Mouse (Mus musculus): ENCODE results near the gene Pam.
A peak's percentile ranks its signal among the peaks of the same experiment; 100 is the strongest.

Gene Pam

DNA sequence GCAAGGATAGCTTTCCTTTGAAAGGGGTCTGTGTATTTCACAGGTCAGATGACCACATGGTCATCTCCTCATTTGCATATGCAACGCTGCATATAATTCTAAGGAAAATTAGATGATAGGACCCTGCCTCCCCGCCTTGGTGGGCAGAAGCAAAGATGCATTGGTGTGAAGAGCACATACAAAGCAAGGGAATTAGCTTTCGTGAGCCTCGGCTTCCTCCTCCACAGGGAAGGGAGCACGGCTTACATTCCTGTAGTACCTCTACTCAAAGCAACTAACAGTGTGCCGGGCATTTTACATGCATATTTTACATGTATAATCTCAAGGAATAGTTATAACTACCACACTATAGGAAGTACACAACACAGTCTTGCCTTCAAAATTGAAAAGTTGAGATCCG lies 16.7 kb downstream of the Pam start:
- no peak for DNase-seq

DNA sequence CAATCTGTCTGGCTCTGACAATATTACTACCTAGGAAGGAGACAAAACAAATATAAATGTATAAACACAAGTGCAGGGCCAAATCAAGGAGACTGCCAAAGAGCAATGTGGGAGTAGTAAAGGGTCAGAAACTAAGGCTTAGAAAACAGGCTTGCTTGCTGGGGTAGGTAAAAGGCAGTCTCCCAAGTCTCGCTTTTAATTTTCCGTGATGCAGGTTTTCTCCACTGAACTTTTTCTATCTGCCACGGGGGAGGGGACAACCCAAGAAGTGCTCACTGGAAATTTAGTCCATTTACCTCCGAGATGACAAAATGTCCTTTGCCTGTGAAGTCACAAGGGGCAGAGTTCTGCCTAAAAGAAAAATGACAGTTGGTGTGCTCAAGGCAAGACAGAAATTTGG lies 21.6 kb downstream of the Pam start:
- no peak for DNase-seq

DNA sequence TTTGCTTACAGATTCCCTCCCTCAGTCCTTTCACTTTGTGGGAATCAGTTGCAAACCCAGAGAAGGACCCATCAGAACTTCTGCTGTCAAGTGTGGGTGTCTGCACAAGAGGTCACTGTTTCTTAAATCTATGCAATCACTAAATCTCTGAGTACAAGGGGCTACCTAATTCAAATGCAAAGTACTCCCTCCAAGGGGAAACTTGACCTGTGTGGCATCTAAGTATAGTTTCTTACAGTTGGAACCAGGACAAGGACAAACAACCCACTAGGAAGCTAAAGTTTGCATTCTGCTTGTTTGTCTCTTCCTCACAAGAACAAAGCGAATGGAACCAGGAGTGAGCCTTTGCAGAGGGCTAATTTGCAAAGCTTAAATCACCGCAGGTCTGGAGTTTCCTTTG lies 22.3 kb downstream of the Pam start:
- DNase-seq: no peak

GRCm38 (mm10) chr1:98072045-98072444 lies 23.4 kb downstream of the Pam start:
- peak; percentile 47 for DNase-seq

DNA sequence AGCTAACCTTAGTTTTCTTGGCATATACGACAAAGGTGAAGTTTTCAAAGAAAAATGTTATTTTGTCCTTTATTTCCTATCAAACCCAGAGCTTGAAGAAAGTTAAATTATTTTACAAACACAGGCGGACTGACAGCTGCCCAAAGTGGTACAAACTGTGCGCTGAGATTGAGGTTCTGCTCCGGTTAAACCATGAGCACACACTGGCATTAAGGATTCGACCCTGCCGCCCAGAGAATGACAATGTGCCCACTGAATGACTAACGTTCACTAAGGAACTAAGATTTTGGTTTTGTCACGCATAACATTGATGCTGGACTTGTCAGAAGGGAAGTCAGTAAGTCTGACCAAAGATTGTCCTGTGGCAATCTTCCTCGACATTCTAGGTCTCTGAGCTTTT lies 24.0 kb downstream of the Pam start:
- DNase-seq: no peak

GRCm38 (mm10) chr1:98070743-98071325 lies 24.6 kb downstream of the Pam start:
- no peak for DNase-seq

DNA sequence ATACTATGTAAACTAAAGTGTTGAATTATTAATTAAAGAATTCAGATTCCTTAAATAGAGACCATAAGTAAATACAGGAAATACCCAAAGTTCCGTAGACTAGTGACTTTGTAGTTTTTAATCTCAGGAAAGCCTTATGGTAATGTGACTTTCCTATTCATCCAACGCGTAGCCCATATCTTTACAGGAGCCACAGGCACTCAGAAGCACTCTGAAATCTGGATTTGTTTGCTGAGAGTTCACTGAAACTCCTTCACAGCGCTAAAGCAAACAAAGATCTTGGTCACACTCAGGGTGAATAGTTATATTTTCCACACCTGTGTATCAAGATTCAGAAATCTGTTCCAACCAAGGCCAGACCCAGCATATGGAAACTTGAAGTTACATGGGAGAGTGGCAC lies 27.3 kb downstream of the Pam start:
- DNase-seq: no peak

- no peak for DNase-seq
These were observed 33.4 kb downstream of the Pam start for GRCm38 (mm10) chr1:98062074-98062473.

DNA sequence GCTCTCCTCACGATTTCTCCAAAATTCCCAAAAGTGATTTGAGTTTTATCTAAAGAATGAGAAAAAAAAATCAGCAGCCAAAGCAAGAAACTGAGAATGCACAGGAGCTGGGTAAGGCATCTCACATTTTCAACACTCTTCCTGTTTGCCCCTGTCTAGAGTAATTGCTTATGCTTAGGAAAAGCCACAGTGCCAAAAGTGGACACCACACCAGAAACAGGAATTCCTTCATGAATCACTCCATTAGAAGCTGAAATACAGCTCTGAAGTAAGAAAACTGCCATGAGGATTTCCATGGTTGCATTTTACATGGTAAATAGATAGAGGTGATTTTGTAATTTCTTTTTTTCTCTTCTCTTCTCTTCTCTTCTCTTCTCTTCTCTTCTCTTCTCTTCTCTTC lies 36.0 kb downstream of the Pam start:
- DNase-seq: no peak

GRCm38 (mm10) chr1:98056996-98057945 lies 38.2 kb downstream of the Pam start:
- DNase-seq: no peak

GRCm38 (mm10) chr1:98056277-98056676 lies 39.2 kb downstream of the Pam start:
- DNase-seq: no peak

- no peak for DNase-seq
These were observed 39.9 kb downstream of the Pam start for GRCm38 (mm10) chr1:98055591-98055990.

DNA sequence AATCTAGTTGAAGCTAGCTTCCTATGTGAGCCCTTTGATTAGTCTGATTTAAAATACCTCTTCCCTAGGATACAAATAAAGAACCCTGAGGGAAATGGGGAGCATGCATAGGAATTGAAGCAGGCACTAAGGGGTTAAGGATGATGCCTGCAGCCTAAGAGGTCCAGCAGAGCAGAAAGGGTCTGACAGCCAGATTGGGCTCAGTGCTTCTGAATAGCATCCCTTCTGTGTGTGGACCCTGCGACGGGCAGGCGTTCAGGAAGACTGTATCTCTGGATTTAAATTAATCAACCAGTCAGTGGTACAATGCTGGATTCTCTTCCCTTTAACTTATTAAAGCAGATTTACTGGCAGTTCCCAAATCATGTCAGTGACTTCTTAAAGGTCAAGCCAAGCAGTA lies 41.5 kb downstream of the Pam start:
- no peak for DNase-seq

- no peak for DNase-seq
These were observed 42.0 kb downstream of the Pam start for GRCm38 (mm10) chr1:98053447-98053846.

DNA sequence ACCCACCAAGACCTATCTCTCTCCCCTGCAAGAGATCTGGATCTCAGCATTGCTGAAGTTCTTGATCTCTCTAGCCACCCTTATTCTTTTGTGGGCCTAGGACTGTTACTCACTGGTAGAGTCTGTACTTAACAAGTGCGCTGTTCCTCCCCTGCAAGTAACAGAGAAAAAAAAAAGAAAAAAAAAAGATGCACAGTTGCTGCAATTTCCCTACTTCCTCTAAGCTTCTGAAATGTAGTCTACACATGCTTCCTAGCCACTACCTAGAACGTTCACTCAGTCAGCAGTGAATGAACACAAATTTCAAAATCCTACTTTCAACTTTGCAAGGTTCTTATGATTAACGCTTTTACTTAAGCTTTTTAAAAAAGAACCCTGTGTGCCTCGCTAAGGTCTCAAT lies 42.7 kb downstream of the Pam start:
- no peak for DNase-seq

DNA sequence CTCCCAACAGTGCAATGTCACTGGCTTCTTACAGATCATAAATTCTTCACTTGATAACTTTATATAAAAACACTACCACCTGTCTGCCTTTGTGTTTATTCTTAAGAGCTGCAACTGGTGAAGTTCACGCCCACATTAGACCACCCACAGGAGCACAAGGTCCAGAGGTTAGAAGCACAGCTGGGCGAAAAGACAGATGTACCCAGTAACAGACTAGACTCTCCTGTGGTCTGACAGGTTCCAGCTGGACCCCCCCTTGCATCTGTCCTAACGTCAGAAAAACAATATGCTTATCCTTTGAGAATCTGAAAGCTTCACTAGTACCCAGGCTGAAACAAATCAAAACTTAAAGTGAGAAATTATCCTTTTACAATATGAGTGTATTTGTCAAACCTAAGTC lies 44.4 kb downstream of the Pam start:
- DNase-seq: no peak

GRCm38 (mm10) chr1:98049756-98050155 lies 45.7 kb downstream of the Pam start:
- DNase-seq: no peak

- DNase-seq: no peak
These were observed 47.1 kb downstream of the Pam start for GRCm38 (mm10) chr1:98048218-98048801.

GRCm38 (mm10) chr1:98047284-98048217 lies 47.9 kb downstream of the Pam start:
- DNase-seq: no peak

DNA sequence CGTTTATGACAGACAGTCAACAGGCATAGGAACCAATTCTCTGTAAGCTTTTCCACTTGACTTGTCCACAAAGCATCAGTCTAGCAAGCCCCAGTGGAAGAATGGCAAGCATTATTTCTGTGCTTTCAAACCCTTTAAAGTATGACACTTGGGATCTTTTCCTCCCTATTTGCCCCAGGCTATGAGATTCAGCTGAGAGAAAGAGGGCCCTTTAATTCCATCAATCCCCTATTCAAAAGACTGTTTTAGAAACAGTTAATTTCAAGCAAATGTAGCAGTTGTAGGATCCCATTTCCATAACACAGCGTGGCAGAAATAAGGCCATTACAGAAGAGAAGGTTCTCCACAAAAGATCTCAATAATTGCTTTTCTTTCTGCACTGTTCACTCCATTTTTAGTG lies 53.0 kb downstream of the Pam start:
- no peak for DNase-seq

DNA sequence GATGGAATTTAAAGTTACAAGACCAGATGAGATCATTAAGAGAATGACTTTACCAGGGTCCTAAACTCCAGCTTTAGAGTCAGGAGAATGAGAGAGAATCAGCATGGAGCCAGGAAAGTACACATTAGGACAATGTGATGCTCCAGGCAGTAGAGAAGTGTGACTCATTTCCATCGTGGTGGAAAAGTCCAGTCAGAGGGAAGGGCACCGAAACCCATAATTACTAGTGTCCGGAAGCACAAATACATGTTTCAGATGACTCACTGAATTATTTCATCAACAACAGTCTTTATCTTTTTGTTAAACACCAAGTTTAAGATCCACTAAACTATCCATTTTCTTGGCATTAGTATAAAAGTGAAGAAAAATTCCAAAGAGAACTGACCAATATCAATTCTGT lies 57.2 kb downstream of the Pam start:
- no peak for DNase-seq

DNA sequence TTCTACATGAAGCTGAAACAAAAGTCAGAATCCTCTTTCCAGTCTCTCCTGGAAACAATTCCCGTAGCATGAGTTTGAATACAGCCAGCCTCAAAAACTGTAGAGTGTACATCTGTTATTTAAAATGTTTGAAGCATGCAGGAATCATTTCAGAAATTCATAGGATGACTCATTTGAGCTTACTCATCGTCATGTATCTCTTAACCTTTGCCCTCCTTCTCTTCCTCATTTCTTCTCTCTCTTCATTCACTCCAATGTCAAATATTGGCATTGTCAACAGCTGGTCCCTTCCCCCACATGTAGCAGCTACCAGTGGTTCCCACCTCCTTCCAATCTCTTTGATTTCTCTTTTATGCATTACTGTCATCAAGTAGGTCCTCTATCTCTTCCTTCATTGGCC lies 59.7 kb downstream of the Pam start:
- DNase-seq: no peak

GRCm38 (mm10) chr1:98031802-98032201 lies 63.6 kb downstream of the Pam start:
- DNase-seq: no peak
